Mouse (Mus musculus): Measurements from ENCODE around the gene Rilpl1.

GRCm38 (mm10) chr5:124470591-124471171 is 60.5 kb downstream of the Rilpl1 start:
- TF ChIP-seq ZNF384 (IDR thresholded peaks at IDR 0.05; ENCODE audit: low read depth, low read length) (no peak), MAFK (IDR thresholded peaks at IDR 0.05; ENCODE audit: insufficient read depth, low read depth, low read length) (peak; percentile 54), HCFC1 (IDR thresholded peaks at IDR 0.05; ENCODE audit: borderline replicate concordance, insufficient read depth, low read length) (no peak)
